Mouse (Mus musculus) ES-E14 (cell line): Measurements from ENCODE around the gene Shc1.

ENCODE experiments used
- CHD2 ChIP-seq: IDR thresholded peaks from 2 replicates; pipeline ENCODE4 v1.6.1; 2014; ENCODE audit warnings: mild to moderate bottlenecking, low read depth, low read length, inconsistent platforms
- HCFC1 ChIP-seq: IDR thresholded peaks from 2 replicates; pipeline ENCODE4 v1.6.1; 2012; ENCODE audit warnings: low read length, inconsistent platforms, borderline replicate concordance; ENCODE audit not compliant: insufficient read depth
- MAFK ChIP-seq: IDR thresholded peaks from 2 replicates; pipeline ENCODE4 v1.6.1; 2014; ENCODE audit warnings: mild to moderate bottlenecking, low read depth, low read length, inconsistent platforms; ENCODE audit not compliant: insufficient read depth
- ZC3H11A ChIP-seq: IDR thresholded peaks from 2 replicates; pipeline ENCODE4 v1.6.1; 2012; ENCODE audit warnings: low read depth, mild to moderate bottlenecking, inconsistent platforms, low read length, borderline replicate concordance

- TF ChIP-seq MAFK (no peak), CHD2 (peak; percentile 100), HCFC1 (peak; percentile 61; the same call in 1 of the 2 replicates), ZC3H11A (no peak)
Observed at GRCm38 (mm10) chr3:89411490-89412393, 6.5 kb upstream of the Shc1 start, which contains the start of gene Flad1.
